Mouse (Mus musculus): ENCODE data around the gene Anapc16. TPM values are rescaled to one million over a fixed set of nuclear protein-coding genes. Genes with fewer than 3 reads are reported as not detected.
"Not testable (repeated sequence)": the region's sequence is repeated elsewhere in the genome, so short reads cannot be mapped to it uniquely, and the experiment has no call there.

The Anapc16 gene
- polyA plus RNA-seq, 1 experiment from 2014 or later, result 84.7 TPM

GRCm38 (mm10) chr10:59999057-59999456, 3.9 kb downstream of the Anapc16 start:
- 85% methylated on average over 3 of the region's 3 CpGs for WGBS

GRCm38 (mm10) chr10:59997591-59997990, 5.3 kb downstream of the Anapc16 start:
- H3K4me1 ChIP-seq, result peaks cover 31% of the 10 kb centered on the region
- no peak overlapping the region for H3K4me3 ChIP-seq
- H3K9ac ChIP-seq, result no peak overlapping the region
- H3K27me3 ChIP-seq (replicated peaks), result no peaks in the 10 kb centered on the region
- WGBS, result 15% methylated on average over 7 of the region's 7 CpGs
- H3K36me3 ChIP-seq, result peaks cover 57% of the 10 kb centered on the region
- no peak overlapping the region for H3K27ac ChIP-seq (replicated peaks)
- no peak overlapping the region for H3K4me2 ChIP-seq
- no peak for ATAC-seq (ENCODE audit: extremely low read depth, insufficient number of reproducible peaks, low FRiP score, low TSS enrichment)
- H3K9me3 ChIP-seq, result no peaks in the 10 kb centered on the region

More at GRCm38 (mm10) chr10:59999057-59999456, 3.9 kb downstream of the Anapc16 start:
- ATAC-seq (ENCODE audit: extremely low read depth, insufficient number of reproducible peaks, low FRiP score, low TSS enrichment), result no peak
- Histone ChIP-seq H3K36me3 (peaks cover 47% of the 10 kb centered on the region), H3K27ac (replicated peaks) (no peak overlapping the region), H3K9me3 (no peaks in the 10 kb centered on the region), H3K4me3 (no peak overlapping the region), H3K4me2 (no peak overlapping the region), H3K4me1 (peaks cover 31% of the 10 kb centered on the region), H3K9ac (no peak overlapping the region), H3K27me3 (replicated peaks) (no peaks in the 10 kb centered on the region)

GRCm38 (mm10) chr10:59995889-59996288, 7.0 kb downstream of the Anapc16 start:
- no peaks in the 10 kb centered on the region for H3K27me3 ChIP-seq (replicated peaks)
- H3K36me3 ChIP-seq, result peaks cover 52% of the 10 kb centered on the region
- H3K4me3 ChIP-seq, result no peak overlapping the region
- H3K9me3 ChIP-seq, result no peaks in the 10 kb centered on the region
- H3K27ac ChIP-seq (replicated peaks), result peak overlapping the region; percentile 8; the same call in 1 of the 2 replicates
- H3K4me2 ChIP-seq, result no peak overlapping the region
- no peak overlapping the region for H3K9ac ChIP-seq
- H3K4me1 ChIP-seq, result peaks cover 35% of the 10 kb centered on the region
- WGBS, result 71% methylated on average over 6 of the region's 6 CpGs
- no peak for ATAC-seq (ENCODE audit: extremely low read depth, insufficient number of reproducible peaks, low FRiP score, low TSS enrichment)

GRCm38 (mm10) chr10:59993813-59994212, 9.1 kb downstream of the Anapc16 start:
- H3K9ac ChIP-seq; H3K4me2 ChIP-seq; H3K27me3 ChIP-seq (replicated peaks); ATAC-seq (ENCODE audit: extremely low read depth, insufficient number of reproducible peaks, low FRiP score, low TSS enrichment); H3K4me3 ChIP-seq; H3K27ac ChIP-seq (replicated peaks); H3K9me3 ChIP-seq: not testable (repeated sequence)
- H3K36me3 ChIP-seq, result peaks cover 59% of the 10 kb centered on the region
- peaks cover 44% of the 10 kb centered on the region for H3K4me1 ChIP-seq
- WGBS, result 93% methylated on average over 2 of the region's 3 CpGs

GRCm38 (mm10) chr10:59992024-59992423, 10.9 kb downstream of the Anapc16 start:
- no peak overlapping the region for H3K4me2 ChIP-seq
- 62% methylated on average over 8 of the region's 8 CpGs for WGBS
- H3K27me3 ChIP-seq (replicated peaks), result no peaks in the 10 kb centered on the region
- H3K9me3 ChIP-seq, result no peaks in the 10 kb centered on the region
- no peak overlapping the region; the same call in 1 of the 2 replicates for H3K9ac ChIP-seq
- peaks cover 53% of the 10 kb centered on the region for H3K4me1 ChIP-seq
- H3K27ac ChIP-seq (replicated peaks), result no peak overlapping the region
- no peak; the same call in 1 of the 2 replicates for ATAC-seq (ENCODE audit: extremely low read depth, insufficient number of reproducible peaks, low FRiP score, low TSS enrichment)
- H3K4me3 ChIP-seq, result no peak overlapping the region
- peaks cover 77% of the 10 kb centered on the region for H3K36me3 ChIP-seq

GRCm38 (mm10) chr10:59991262-59991880, 11.6 kb downstream of the Anapc16 start:
- Histone ChIP-seq H3K27me3 (replicated peaks) (no peaks in the 10 kb centered on the region), H3K36me3 (peaks cover 78% of the 10 kb centered on the region), H3K4me2 (no peak overlapping the region), H3K4me1 (peaks cover 50% of the 10 kb centered on the region), H3K27ac (replicated peaks) (no peak overlapping the region), H3K9ac (0 out of 2 replicates have a peak overlapping the region, but pooled peaks have one; percentile 17), H3K4me3 (no peak overlapping the region), H3K9me3 (no peaks in the 10 kb centered on the region)
- WGBS, result 49% methylated on average over 9 of the region's 9 CpGs
- no peak for ATAC-seq (ENCODE audit: extremely low read depth, insufficient number of reproducible peaks, low FRiP score, low TSS enrichment)

- H3K9me3 ChIP-seq, result no peaks in the 10 kb centered on the region
- no peaks in the 10 kb centered on the region for H3K27me3 ChIP-seq (replicated peaks)
- no peak overlapping the region for H3K4me3 ChIP-seq
- peaks cover 44% of the 10 kb centered on the region for H3K4me1 ChIP-seq
- 96% methylated on average over 9 of the region's 9 CpGs for WGBS
- ATAC-seq (ENCODE audit: extremely low read depth, insufficient number of reproducible peaks, low FRiP score, low TSS enrichment), result no peak
- no peak overlapping the region for H3K4me2 ChIP-seq
- no peak overlapping the region for H3K27ac ChIP-seq (replicated peaks)
- H3K9ac ChIP-seq, result no peak overlapping the region
- peaks cover 76% of the 10 kb centered on the region for H3K36me3 ChIP-seq
Measured at GRCm38 (mm10) chr10:59990393-59990792, 12.5 kb downstream of the Anapc16 start.

- peak overlapping the region; percentile 34; the same call in 1 of the 2 replicates for H3K27ac ChIP-seq (replicated peaks)
- no peaks in the 10 kb centered on the region for H3K9me3 ChIP-seq
- no peak for ATAC-seq (ENCODE audit: extremely low read depth, insufficient number of reproducible peaks, low FRiP score, low TSS enrichment)
- H3K4me2 ChIP-seq, result no peak overlapping the region
- H3K4me1 ChIP-seq, result peaks cover 46% of the 10 kb centered on the region
- H3K4me3 ChIP-seq, result no peak overlapping the region
- peaks cover 60% of the 10 kb centered on the region for H3K36me3 ChIP-seq
- 52% methylated on average over 4 of the region's 4 CpGs for WGBS
- H3K27me3 ChIP-seq (replicated peaks), result no peaks in the 10 kb centered on the region
- no peak overlapping the region for H3K9ac ChIP-seq
Measured at GRCm38 (mm10) chr10:59988036-59988435, 14.9 kb downstream of the Anapc16 start.

GRCm38 (mm10) chr10:59982379-59982873, 20.5 kb downstream of the Anapc16 start:
- H3K9ac ChIP-seq, result no peak overlapping the region
- no peak overlapping the region for H3K4me2 ChIP-seq
- H3K4me3 ChIP-seq, result no peak overlapping the region
- peaks cover 22% of the 10 kb centered on the region for H3K36me3 ChIP-seq
- peak overlapping the region; percentile 53 for H3K27ac ChIP-seq (replicated peaks)
- peaks cover 56% of the 10 kb centered on the region for H3K4me1 ChIP-seq
- H3K9me3 ChIP-seq, result no peaks in the 10 kb centered on the region
- WGBS, result 70% methylated on average over 12 of the region's 12 CpGs
- H3K27me3 ChIP-seq (replicated peaks), result no peaks in the 10 kb centered on the region
- ATAC-seq (ENCODE audit: extremely low read depth, insufficient number of reproducible peaks, low FRiP score, low TSS enrichment), result no peak

- no peak for ATAC-seq (ENCODE audit: extremely low read depth, insufficient number of reproducible peaks, low FRiP score, low TSS enrichment)
- H3K9me3 ChIP-seq, result no peaks in the 10 kb centered on the region
- H3K9ac ChIP-seq, result 0 out of 2 replicates have a peak overlapping the region, but pooled peaks have one; percentile 58
- peaks cover 16% of the 10 kb centered on the region for H3K36me3 ChIP-seq
- no peak overlapping the region for H3K4me3 ChIP-seq
- no peaks in the 10 kb centered on the region for H3K27me3 ChIP-seq (replicated peaks)
- H3K27ac ChIP-seq (replicated peaks), result peak overlapping the region; percentile 53
- H3K4me1 ChIP-seq, result peaks cover 57% of the 10 kb centered on the region
- WGBS, result 60% methylated on average over 9 of the region's 9 CpGs
- H3K4me2 ChIP-seq, result no peak overlapping the region
Measured at GRCm38 (mm10) chr10:59981792-59982191, 21.1 kb downstream of the Anapc16 start.

- Histone ChIP-seq H3K36me3 (peaks cover 11% of the 10 kb centered on the region), H3K9me3 (no peaks in the 10 kb centered on the region), H3K4me1 (peaks cover 60% of the 10 kb centered on the region), H3K27me3 (replicated peaks) (no peaks in the 10 kb centered on the region), H3K4me3 (no peak overlapping the region), H3K27ac (replicated peaks) (peak overlapping the region; percentile 53), H3K4me2 (no peak overlapping the region), H3K9ac (peak overlapping the region; percentile 58; the same call in 1 of the 2 replicates)
- ATAC-seq (ENCODE audit: extremely low read depth, insufficient number of reproducible peaks, low FRiP score, low TSS enrichment), result no peak; the same call in 1 of the 2 replicates
- 55% methylated on average over 4 of the region's 4 CpGs for WGBS
Measured at GRCm38 (mm10) chr10:59981336-59981735, 21.6 kb downstream of the Anapc16 start.

GRCm38 (mm10) chr10:59980815-59981244, 22.1 kb downstream of the Anapc16 start:
- WGBS, result 63% methylated on average over 6 of the region's 6 CpGs
- Histone ChIP-seq H3K27ac (replicated peaks) (peak overlapping the region; percentile 53), H3K9me3 (no peaks in the 10 kb centered on the region), H3K9ac (no peak overlapping the region), H3K4me1 (peaks cover 61% of the 10 kb centered on the region), H3K4me3 (no peak overlapping the region), H3K27me3 (replicated peaks) (no peaks in the 10 kb centered on the region), H3K4me2 (no peak overlapping the region), H3K36me3 (peaks cover 6% of the 10 kb centered on the region)
- 0 out of 2 replicates have a peak, but pooled peaks have one; percentile 32 for ATAC-seq (ENCODE audit: extremely low read depth, insufficient number of reproducible peaks, low FRiP score, low TSS enrichment)
